Mouse (Mus musculus) spleen, postnatal 10 days (tissue): ENCODE data around the gene Sh3bp4.

Source experiments
- DNase-seq, 2 experiments: peaks; one replicate each; pipeline ENCODE4 v3.0.0; 2021 to 2022; ENCODE audit warnings: low spot score in 2 of 2

The Sh3bp4 gene

DNA sequence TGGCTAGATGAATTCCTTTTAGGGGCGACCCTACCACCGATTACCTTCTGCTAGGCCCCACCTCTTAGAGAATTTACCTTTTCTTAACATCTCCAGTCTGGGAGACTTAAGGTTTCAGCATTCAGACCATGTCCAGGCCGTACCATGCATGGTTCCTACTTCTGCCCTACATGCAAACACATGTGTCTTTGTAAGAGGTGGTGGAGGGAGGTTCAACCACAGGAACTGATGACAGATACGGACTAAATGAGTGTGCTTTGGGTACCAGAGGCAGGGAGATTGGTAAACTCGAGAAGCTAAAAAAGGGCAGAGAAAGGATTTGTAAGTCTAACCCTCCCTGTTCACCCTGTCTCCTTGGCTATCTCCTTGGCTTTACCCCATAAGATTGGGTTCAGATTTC, 23.5 kb downstream of the Sh3bp4 start:
- no peak for DNase-seq

GRCm38 (mm10) chr1:89094416-89094815, 24.2 kb downstream of the Sh3bp4 start:
- no peak for DNase-seq

GRCm38 (mm10) chr1:89095642-89096424, 25.6 kb downstream of the Sh3bp4 start:
- DNase-seq, result no peak

- no peak for DNase-seq
These were observed 32.2 kb downstream of the Sh3bp4 start for GRCm38 (mm10) chr1:89102231-89103003.

- no peak for DNase-seq
These were observed 32.7 kb downstream of the Sh3bp4 start for GRCm38 (mm10) chr1:89103004-89103263.

GRCm38 (mm10) chr1:89103505-89103904, 33.3 kb downstream of the Sh3bp4 start:
- DNase-seq, result no peak

DNA sequence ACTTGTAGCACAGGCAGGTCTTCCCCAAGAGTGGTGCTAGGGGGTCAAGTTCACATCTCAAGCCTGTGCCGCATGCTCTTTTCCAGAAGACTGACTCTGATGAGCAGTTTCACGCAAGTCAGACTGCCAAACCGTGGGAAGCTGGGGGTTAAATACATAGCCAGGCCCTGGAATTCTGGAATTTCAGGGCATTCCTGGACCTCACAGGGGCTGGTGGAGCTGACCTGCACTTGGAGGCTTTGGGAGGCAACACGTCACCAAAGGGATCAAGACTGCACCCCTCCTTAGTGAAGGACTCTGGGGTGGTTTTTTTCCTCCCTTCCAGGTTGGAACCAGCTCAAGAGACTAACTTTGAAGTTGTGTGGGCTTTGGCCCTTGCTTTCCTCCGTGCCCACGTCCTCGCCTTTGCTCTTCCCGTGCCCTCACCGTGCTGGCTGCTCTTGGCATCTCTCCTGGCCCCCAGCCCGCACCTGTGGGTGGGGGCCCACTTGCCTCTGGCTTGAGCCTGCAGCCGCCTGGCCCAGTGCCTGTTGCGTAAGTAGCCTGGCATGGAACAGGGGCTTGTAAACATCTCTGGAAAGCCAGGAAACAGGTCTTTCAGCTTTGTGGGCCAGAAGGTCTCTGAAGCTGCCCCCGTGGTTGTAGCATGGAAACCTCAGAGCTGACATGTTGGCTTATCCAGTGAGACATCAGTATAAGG, 34.0 kb downstream of the Sh3bp4 start:
- DNase-seq, result no peak

GRCm38 (mm10) chr1:89105891-89106830, 35.9 kb downstream of the Sh3bp4 start:
- no peak for DNase-seq

DNA sequence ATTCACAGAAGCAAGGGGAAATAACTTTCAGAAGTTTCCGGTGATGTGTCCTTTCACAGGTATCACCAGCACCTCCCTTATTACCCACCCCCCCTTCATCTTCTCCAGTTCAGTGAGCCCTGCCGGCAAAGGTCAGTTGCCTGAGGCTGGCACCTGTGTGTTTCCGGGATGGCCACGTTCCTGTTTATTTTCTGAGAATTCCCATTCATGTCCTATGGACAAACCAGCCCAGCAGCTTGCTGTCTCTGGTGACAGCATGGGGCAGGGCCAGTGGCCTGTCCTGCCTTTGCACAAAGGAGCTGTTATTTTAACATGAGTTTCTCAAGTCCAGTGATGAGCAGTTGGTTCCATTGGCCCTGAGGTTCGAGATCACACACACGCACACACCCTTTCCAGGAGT, 37.3 kb downstream of the Sh3bp4 start:
- no peak for DNase-seq

DNA sequence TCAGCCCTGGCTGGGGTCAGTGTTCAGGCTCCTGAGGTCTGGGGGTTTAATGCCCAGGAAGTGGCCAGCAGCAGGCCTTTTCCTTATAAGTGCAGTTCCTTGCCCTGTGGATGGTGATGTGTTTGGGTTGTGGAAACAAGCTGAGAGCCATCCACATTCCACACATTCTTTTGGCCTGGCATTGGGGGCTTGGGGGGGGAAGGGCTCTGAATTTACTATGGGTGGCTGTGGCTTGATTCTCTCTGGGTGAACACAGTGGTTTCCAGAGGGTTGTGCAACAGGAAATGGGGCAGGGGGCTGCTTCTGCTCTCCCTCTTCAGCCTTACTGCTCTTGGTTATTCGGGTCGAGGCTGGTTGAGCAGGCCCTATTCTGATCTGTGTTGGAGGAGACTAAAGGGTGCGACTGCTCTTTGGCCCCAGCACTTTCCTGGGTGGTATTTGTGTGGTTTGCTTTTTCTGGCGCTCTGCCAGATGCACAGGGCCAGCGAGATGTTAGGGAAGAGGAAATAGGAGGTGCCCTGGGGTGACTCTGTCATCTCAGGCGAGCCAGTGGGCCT, 38.2 kb downstream of the Sh3bp4 start:
- peak in 1 of 2 experiments; percentile 18 for DNase-seq

DNA sequence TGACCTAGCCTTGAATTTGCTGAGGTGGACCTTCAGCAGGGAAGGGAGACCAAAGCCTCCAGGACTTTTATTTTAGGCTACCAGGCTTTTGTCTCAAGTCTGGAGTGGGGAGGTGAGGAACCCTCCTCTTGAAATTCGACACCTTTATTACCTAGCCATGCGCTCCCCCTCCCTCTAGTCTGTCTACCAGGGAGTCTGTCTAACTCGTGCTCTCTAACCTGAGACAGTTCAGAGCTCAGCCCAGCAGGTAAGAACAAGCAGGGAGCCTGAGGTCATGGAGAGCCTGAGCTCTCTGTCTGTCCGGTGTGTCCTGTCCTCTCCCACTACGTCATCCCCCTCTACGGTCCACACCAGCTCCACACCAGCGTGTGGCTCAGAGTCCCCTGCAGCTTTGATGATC, 39.6 kb downstream of the Sh3bp4 start:
- DNase-seq, result no peak

- no peak for DNase-seq
These were observed 40.7 kb downstream of the Sh3bp4 start for GRCm38 (mm10) chr1:89110767-89111534.

DNA sequence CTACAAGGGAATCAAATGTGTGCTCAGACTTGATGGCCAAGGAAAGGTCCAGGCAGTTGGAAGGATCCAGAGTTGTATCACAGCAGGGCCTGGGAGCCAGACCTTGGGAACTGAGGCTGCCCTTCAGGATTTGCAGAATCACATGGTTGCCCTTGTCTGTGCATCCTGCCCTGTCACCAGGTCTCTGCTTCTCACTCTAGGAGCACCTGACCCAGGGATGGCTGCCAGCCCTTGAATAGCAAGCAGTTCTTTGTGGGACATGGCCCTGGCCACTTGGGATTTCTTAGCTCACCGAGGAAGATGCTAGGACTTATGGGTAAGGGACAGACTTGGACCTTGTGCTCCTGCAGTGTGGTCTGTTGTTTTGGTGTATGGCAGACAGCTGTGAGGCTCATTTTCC, 42.3 kb downstream of the Sh3bp4 start:
- DNase-seq, result no peak

DNA sequence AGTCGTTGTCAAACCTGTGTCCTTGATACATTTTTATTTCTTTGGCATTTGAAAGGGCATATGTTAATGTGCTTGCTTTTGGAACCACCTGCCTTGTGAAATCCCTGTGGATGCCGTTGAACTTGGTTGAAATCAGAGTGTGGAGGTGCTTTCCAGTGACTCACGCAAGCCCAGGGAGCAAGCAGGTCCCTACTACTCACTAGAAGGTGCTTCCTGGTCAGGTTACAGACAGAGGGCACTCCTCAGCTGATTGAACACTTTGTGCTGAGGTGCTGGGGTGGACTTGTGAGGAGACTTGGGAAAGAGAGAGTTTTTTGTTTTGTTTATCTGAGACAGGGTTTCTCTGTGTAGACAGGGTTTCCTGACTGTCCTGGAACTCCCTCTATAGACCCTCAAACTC, 43.5 kb downstream of the Sh3bp4 start:
- no peak for DNase-seq

GRCm38 (mm10) chr1:89117062-89117461, 46.8 kb downstream of the Sh3bp4 start:
- no peak for DNase-seq

DNA sequence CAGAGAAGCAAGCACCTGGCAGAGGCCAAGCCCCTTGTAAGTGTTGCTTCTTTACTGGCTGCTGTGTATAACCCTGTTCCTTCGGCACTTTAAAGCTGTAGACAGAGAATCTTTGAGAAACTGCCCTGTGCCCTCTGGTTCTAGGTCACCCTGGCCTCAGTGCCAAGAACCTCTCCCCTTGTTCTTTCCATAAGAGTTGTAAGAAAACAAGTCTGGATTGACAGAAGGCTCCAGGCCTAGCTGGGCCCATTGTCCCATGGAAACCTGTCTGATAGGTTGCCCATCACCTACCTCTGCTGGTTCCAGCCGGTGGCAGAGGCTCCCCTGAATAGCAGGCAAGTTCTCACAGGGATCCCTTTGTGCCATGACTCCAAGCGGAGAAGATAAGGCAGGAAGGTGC, 47.9 kb downstream of the Sh3bp4 start:
- DNase-seq, result no peak

DNA sequence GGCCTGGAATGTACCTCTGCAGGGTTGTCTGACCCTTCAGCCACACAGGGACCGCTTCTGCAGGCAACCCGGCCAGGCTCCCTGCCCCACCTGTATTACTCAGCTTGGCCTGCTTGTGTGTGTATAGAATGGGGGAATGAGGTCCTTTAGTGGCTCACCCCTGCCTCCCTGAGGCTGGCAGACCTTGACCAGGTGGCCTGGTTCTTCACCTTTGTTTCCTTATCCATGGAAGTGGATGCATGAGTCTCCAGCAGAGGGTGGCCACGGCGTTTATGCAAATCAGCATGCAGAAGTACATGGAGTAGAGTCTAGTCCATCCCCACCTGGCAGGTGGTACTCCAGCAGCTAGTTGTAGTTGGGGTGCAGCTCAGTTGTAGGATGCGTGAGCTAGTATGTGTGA, 48.6 kb downstream of the Sh3bp4 start:
- DNase-seq, result no peak

GRCm38 (mm10) chr1:89120290-89120689, 50.1 kb downstream of the Sh3bp4 start:
- no peak for DNase-seq

- DNase-seq, result no peak
These were observed 51.3 kb downstream of the Sh3bp4 start for GRCm38 (mm10) chr1:89121466-89121865.

- no peak for DNase-seq
These were observed 52.2 kb downstream of the Sh3bp4 start for GRCm38 (mm10) chr1:89122376-89122775.

- no peak for DNase-seq
These were observed 53.9 kb downstream of the Sh3bp4 start for GRCm38 (mm10) chr1:89124076-89124475.
